Mouse (Mus musculus): Measurements from ENCODE around the gene Cdc42ep5. TPM values are rescaled to one million over a fixed set of nuclear protein-coding genes. Genes with fewer than 3 reads are reported as not detected.

Gene Cdc42ep5
- polyA plus RNA-seq, 1 experiment from 2014 or later: 3.0 TPM

GRCm38 (mm10) chr7:4103411-4103810 is 61.2 kb downstream of the Cdc42ep5 start:
- Histone ChIP-seq H3K27ac (ENCODE audit: low read depth, low read length) (no peak overlapping the region), H3K36me3 (ENCODE audit: control insufficient read depth, insufficient read depth, low read length) (no peaks in the 10 kb centered on the region), H3K4me1 (ENCODE audit: control insufficient read depth, insufficient read depth, low read length) (no peaks in the 10 kb centered on the region), H3K9ac (replicated peaks; ENCODE audit: low read depth, low read length) (no peak overlapping the region), H3K4me3 (ENCODE audit: low read depth, low read length) (no peak overlapping the region), H3K27me3 (ENCODE audit: control insufficient read depth, insufficient read depth, low read length) (no peaks in the 10 kb centered on the region), H3K9me3 (ENCODE audit: control insufficient read depth, low read length) (no peaks in the 10 kb centered on the region), H3K4me2 (ENCODE audit: low read depth, low read length) (no peak overlapping the region)
- no peak for ATAC-seq (ENCODE audit: low read depth)
- WGBS: 19% methylated on average over 4 of the region's 4 CpGs

Other genes starting within 250 kb of the Cdc42ep5 start
- not detected in 2 replicates for gene Lilra6, start 249.4 kb downstream of the Cdc42ep5 start, polyA plus RNA-seq (2014; fragmentation: Nextera tagmentation; extraction: Ambion mirVana)
- gene Lair1, start 101.7 kb downstream of the Cdc42ep5 start, polyA plus RNA-seq (2014; fragmentation: Nextera tagmentation; extraction: Ambion mirVana): 2.6 and 3.2 TPM in 2 replicates
- gene Ttyh1, start 45.5 kb downstream of the Cdc42ep5 start, polyA plus RNA-seq (2014; fragmentation: Nextera tagmentation; extraction: Ambion mirVana): 149 and 151 TPM in 2 replicates
- 62.4 and 68.1 TPM in 2 replicates for gene Leng8, start 27.8 kb downstream of the Cdc42ep5 start, polyA plus RNA-seq (2014; fragmentation: Nextera tagmentation; extraction: Ambion mirVana)
- gene Leng9, start 14.5 kb downstream of the Cdc42ep5 start, polyA plus RNA-seq (2014; fragmentation: Nextera tagmentation; extraction: Ambion mirVana): 4.1 and 4.6 TPM in 2 replicates
- not detected in 2 replicates for gene Lilra5, start 72.9 kb upstream of the Cdc42ep5 start, polyA plus RNA-seq (2014; fragmentation: Nextera tagmentation; extraction: Ambion mirVana)
- gene Ncr1, start 172.9 kb upstream of the Cdc42ep5 start, polyA plus RNA-seq (2014; fragmentation: Nextera tagmentation; extraction: Ambion mirVana): not detected in 2 replicates
- not detected in 2 replicates for gene Gp6, start 232.9 kb upstream of the Cdc42ep5 start, polyA plus RNA-seq (2014; fragmentation: Nextera tagmentation; extraction: Ambion mirVana)

Data from neural tube, embryonic 14.5 days (tissue).